Mouse (Mus musculus): ENCODE measurements around the gene Gpc5. TPM values are rescaled to one million over a fixed set of nuclear protein-coding genes. Genes with fewer than 3 reads are reported as not detected.
"Not testable (repeated sequence)": the region's sequence is repeated elsewhere in the genome, so short reads cannot be mapped to it uniquely, and the experiment has no call there.

Gpc5 gene
- total RNA-seq (2021): not detected

DNA sequence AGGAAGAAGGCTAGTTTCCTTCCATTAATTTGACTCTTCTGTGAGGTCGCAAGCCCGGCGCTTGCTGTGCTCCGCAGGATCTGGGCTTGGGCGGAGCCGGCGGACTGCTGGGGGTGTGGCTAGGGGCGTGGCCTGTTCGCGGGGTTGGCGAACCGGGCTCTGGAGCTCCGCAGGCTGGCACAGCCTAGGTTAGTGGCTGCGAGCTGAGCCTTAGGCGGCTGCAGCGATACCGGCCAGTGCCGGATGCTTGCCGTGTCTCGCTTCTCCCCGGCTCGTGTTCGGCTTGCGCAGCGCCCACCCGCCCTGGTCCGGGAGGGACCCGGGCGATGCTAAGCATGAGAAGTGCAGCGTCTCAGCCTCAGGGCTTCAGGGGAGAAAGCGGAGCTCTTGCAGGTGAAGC lies at the start of gene Gpc5:
Gpc5 (plus strand) TSS at position 135 of the 400 bp plus-strand sequence.
- peak; percentile 89 for DNase-seq

DNA sequence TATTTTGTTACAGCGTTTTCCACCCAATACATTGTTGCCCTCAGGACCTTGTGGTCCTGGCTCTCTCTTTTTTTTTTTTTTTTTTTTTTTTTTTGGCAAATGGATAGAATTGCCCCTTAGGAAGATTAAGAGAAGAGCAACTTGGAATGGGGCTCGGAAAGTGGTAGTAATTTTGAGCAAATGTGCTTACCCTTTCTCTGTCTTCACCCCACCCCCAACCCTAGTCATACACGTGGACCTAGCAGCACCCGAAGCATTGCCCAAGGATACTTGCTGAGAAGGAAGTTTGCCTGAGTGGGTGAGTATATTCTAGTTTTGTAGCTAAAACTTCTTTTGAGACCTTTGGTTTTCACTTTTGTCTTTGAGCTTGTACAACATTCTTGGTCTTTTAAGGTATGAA lies 49.4 kb upstream of the Gpc5 start:
- no peak for DNase-seq

DNA sequence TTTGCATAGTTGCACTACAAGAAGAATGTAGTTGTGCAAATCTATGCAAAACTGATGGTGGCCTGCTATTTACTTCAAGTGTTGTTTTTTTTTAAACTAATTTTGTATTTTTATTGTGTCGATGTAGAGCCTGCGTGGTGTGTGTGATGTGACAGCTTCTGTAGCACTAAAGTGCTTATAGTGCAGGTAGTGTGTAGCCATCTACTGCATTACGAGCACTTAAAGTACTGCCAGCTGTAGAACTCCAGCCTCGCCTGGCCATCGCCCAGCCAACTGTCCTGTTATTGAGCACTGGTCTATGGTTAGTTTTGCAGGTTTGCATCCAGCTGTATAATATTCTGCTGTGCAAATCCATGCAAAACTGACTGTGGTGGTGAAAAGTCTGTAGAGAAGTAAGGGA lies 48.0 kb upstream of the Gpc5 start:
- no peak for DNase-seq

- DNase-seq: no peak
Observed at GRCm38 (mm10) chr14:115045712-115046111, 46.3 kb upstream of the Gpc5 start.

DNA sequence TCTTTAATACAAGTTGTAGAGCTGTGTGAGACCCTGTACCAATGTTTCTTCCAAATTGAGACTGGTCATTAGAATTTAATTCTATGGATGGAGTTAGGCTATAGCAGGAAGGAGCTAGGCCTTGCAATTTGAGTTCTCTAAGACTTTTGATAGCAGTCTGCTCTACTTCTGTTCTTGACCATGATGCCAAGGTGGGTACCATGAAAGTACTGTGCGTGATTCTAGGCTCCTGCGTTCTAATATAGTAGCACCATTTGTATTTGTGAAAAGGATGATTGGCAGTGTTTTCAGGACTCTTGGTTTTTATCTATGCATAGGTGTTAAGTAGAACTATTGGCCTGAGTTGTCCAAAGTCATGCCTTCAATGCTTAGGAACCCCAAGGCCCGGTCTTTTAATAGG lies 44.7 kb upstream of the Gpc5 start:
- DNase-seq: no peak

DNA sequence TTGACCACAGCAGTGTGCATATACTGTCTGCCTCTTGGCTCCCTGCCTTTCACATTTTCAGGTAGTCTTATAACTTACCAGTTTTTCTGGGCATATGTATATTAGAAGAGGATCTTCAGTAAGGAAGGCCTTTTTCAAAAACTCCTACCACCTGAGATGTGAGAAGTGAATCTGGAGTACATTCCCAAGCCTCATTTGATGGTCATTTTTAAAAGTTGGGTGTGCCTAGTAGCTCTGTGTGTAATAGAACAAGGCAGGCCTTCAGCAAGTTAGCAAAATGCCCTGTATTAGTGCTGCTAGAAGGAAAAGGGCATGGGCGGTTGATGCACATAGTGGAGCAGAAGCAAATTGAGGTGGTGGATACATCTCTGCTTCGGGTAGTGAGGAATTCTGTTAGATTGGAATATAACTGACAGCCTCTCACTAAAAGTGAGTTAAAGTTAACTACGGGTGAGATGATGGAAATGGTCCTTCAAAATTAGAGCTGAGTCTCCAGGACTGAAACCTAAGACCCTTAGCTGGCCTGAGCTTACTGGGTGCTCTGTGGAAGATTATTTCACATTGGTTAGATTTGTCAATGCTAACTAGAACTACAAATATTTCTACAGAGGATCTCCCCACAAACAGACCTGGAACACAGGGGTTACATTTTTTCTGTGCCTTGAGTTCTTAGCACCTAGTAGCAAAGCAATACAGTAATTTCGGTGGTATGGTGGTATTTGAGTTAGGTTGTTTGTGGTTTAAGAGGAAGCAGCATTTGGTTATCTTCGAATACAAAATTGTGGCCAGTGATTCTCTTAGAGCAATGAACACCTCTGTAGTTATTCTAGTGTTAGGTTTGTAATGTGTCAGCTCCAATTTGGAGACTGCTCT lies 43.8 kb upstream of the Gpc5 start:
- DNase-seq: no peak

- DNase-seq: no peak
Observed at GRCm38 (mm10) chr14:115048863-115049566, 43.0 kb upstream of the Gpc5 start.

GRCm38 (mm10) chr14:115049831-115050230 lies 42.2 kb upstream of the Gpc5 start:
- no peak for DNase-seq

GRCm38 (mm10) chr14:115051106-115051760 lies 40.8 kb upstream of the Gpc5 start:
- DNase-seq: no peak

DNA sequence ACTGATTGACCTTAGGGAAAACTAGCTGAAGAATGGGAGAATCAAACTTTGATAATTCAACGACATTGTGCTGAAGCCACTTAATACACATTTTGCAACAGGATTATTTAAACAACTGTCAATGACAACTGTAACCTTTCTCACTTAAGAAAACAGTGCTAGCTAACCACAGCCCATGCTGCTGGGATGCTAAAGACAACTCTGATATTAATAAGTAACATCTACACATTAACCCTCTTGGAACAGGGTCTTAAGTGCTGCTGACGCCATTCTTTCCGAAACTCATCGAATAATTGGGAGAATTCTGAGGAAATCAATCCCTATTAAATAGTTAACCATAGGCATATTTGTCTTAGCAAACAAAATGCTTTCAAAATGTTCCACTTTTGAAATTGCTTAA lies 39.6 kb upstream of the Gpc5 start:
- DNase-seq: no peak

DNA sequence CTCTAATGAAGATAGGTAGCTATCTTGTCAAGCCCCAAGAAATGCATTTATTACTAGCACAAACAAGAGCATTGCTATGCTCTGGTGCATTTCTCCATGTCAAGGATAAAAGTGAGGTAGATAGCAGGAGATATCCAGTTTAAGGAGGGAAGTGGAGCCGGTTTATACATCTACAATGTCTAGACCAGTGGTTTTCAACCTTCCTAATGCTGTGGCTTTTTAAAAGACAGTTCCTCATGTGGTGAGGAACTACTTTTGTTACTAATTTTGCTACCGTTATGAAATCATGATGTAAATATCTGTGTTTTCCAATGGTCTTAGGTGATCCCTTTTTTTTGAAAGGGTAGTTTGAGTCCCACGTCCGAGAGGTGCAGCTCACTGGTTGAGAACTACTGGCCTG lies 37.8 kb upstream of the Gpc5 start:
- no peak for DNase-seq

- DNase-seq: no peak
Observed at GRCm38 (mm10) chr14:115057524-115057923, 34.5 kb upstream of the Gpc5 start.

- not testable (repeated sequence) for DNase-seq
Observed at GRCm38 (mm10) chr14:115066164-115066563, 25.9 kb upstream of the Gpc5 start.

- DNase-seq: peak; percentile 22
Observed at GRCm38 (mm10) chr14:115070534-115070933, 21.5 kb upstream of the Gpc5 start.

DNA sequence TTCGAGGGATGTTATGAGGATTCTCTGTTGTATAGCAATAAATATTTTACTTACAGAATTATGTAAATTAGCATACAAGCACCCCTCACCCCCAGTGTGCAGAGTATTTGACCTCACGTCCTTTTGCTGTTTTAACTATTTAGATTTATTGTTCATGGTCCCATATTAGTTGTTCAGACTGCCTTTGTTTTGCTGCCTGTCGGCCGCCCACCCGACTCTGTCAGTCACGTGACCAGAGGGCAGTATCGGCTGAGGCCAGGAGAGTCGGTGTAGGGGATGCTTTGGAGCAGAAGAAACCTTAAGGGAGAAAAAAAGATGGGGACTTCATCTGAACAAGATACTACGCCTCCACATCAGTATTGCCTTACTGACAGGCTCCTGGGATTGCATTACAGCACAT lies 14.7 kb upstream of the Gpc5 start:
- no peak for DNase-seq

DNA sequence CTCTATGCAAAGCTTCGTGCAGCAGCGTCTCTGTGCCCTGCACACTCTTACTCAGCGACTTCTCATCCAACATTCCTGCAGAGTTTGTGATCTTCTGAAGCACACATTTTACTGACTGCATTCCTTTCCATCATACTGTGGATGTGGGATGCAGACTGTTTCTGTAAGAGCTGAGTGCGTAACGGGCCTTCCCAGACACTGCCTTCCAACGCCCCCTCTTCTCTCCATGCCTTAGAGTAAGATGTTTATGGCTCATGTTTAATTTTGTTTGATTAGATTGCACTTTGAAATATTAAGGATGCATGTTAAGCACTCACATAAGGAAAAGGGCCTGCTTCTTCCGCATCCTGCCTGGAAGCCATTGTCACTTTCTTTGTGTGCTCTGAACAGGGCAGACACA lies 14.0 kb upstream of the Gpc5 start:
- DNase-seq: no peak

GRCm38 (mm10) chr14:115081728-115082502 lies 10.1 kb upstream of the Gpc5 start:
- no peak for DNase-seq

GRCm38 (mm10) chr14:115090516-115090915 lies 1.5 kb upstream of the Gpc5 start:
- no peak for DNase-seq

DNA sequence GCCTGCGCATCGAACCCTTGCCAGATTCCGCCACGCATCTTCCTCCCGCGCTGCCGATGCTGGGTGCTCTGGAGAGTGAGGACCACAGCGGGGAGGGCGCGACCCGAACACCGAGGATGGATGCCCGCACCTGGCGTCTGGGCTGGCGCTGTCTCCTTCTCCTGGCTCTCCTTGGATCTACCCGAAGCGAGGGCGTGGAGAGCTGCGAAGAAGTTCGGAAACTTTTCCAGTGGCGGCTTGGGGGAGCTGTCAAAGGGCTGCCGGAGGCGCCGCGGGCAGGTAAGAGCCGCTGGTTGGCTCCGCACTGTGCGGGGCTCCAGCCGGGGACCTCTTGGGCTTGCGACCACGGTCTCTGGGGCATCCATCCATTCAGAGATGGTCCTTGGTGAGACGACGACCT lies 495 bp downstream of the Gpc5 start:
- no peak for DNase-seq

DNA sequence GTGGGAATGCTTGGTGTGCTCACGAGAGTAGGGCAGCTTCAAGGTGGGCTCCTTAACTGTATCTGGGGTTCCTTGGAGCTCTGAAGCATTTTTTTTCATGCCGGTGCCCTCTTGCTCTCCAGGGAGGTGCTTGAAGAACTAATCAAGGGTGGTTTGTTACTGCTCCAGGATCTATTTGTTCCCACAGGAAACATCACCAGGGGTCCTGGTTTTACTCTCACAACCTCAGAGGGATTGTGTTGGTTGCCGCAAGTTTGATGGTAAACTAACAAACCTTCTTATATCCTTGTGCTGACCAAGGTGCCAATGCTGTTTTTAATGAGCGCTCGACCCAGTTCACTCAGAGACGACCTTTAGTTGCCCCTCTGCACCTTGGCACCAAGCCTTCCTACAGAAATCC lies 937 bp downstream of the Gpc5 start:
- no peak for DNase-seq

GRCm38 (mm10) chr14:115100617-115101299 lies 8.7 kb downstream of the Gpc5 start:
- no peak for DNase-seq

GRCm38 (mm10) chr14:115106326-115106725 lies 14.3 kb downstream of the Gpc5 start:
- no peak for DNase-seq

Measured in heart, postnatal 4 days (tissue).